Mouse (Mus musculus) frontal cortex, postnatal 14 days (tissue): Measurements from ENCODE around the gene Olfr453.

ENCODE experiments used
- DNase-seq, 2 experiments: peaks; one replicate each; pipeline ENCODE4 v3.0.0; 2022; ENCODE audit warnings: low spot score in 2 of 2

The Olfr453 gene

GRCm38 (mm10) chr6:42739071-42739470 lies at the start of gene Olfr453:
TSS of gene Olfr453 (plus strand) at chr6:42739371.
- no peak for DNase-seq

GRCm38 (mm10) chr6:42689761-42690160 lies 49.4 kb upstream of the Olfr453 start:
- DNase-seq, result no peak

- DNase-seq, result peak; percentile 55 to 60
These were observed 47.0 kb upstream of the Olfr453 start for GRCm38 (mm10) chr6:42692154-42692516.

- peak; percentile 75 for DNase-seq
These were observed 46.5 kb upstream of the Olfr453 start for GRCm38 (mm10) chr6:42692517-42693190.

- peak; percentile 78 to 87 for DNase-seq
These were observed 29.6 kb upstream of the Olfr453 start, which contains the start of gene Tcaf1 for GRCm38 (mm10) chr6:42709291-42710211. TSS of gene Tcaf1 (minus strand) at chr6:42710088.

GRCm38 (mm10) chr6:42714668-42715067 lies 24.5 kb upstream of the Olfr453 start:
- no peak for DNase-seq

GRCm38 (mm10) chr6:42717973-42718372 lies 21.2 kb upstream of the Olfr453 start:
- no peak for DNase-seq

GRCm38 (mm10) chr6:42742303-42742702 lies 3.1 kb downstream of the Olfr453 start:
- no peak for DNase-seq

- no peak for DNase-seq
These were observed 8.7 kb downstream of the Olfr453 start for GRCm38 (mm10) chr6:42747846-42748245.

- DNase-seq, result no peak
These were observed 16.9 kb downstream of the Olfr453 start, which contains the start of gene Olfr38 for GRCm38 (mm10) chr6:42756104-42756503. TSS of gene Olfr38 (plus strand) at chr6:42756404.

- no peak for DNase-seq
These were observed 37.9 kb downstream of the Olfr453 start for GRCm38 (mm10) chr6:42777066-42777465.

- DNase-seq, result no peak
These were observed 45.6 kb downstream of the Olfr453 start, which contains the start of gene Olfr452 for GRCm38 (mm10) chr6:42784793-42785192. TSS of gene Olfr452 (plus strand) at chr6:42785093.

- DNase-seq, result no peak
These were observed 51.2 kb downstream of the Olfr453 start for GRCm38 (mm10) chr6:42790247-42790948.

- DNase-seq, result no peak
These were observed 51.9 kb downstream of the Olfr453 start for GRCm38 (mm10) chr6:42790949-42791556.

GRCm38 (mm10) chr6:42794982-42795381 lies 55.8 kb downstream of the Olfr453 start:
- no peak for DNase-seq
